Mouse (Mus musculus) liver, embryonic 11.5 days (tissue): ENCODE data around the gene Prkrip1. TPM values are rescaled to one million over a fixed set of nuclear protein-coding genes. Genes with fewer than 3 reads are reported as not detected.

Experiments
- ATAC-seq: fragments of 200-750 bp; cut with Nextera tagmentation; replicated peaks from 2 replicates; pipeline ENCODE4 v1.8.0; 2017; ENCODE audit warnings: moderate number of reproducible peaks, mild to moderate bottlenecking, moderate TSS enrichment, moderate library complexity; ENCODE audit not compliant: low FRiP score
- DNase-seq: peaks from one replicate; pipeline ENCODE4 v3.0.0-alpha.2; 2017; ENCODE audit warnings: low spot score
- H3K27ac ChIP-seq: fragments of 300-500 bp; sonication (generic); 2 replicates; pipeline ENCODE4 v1.5.1; 2014; ENCODE audit warnings: mild to moderate bottlenecking, low read depth, low read length, control low read depth
- H3K27me3 ChIP-seq: fragments of 300-500 bp; sonication (generic); replicated peaks from 2 replicates; pipeline ENCODE4 v1.6.1; 2014; ENCODE audit warnings: low read length, mixed read lengths; ENCODE audit not compliant: control insufficient read depth, insufficient read depth
- H3K36me3 ChIP-seq: fragments of 300-500 bp; sonication (generic); 2 replicates; pipeline ENCODE4 v1.6.1; 2014; ENCODE audit warnings: mild to moderate bottlenecking, low read length, moderate library complexity, mixed read lengths; ENCODE audit not compliant: control insufficient read depth, insufficient read depth
- H3K4me1 ChIP-seq: fragments of 300-500 bp; sonication (generic); replicated peaks from 2 replicates; pipeline ENCODE4 v1.6.1; 2014; ENCODE audit warnings: low read length, mixed read lengths; ENCODE audit not compliant: control insufficient read depth, insufficient read depth
- H3K4me2 ChIP-seq: fragments of 300-500 bp; sonication (generic); 2 replicates; pipeline ENCODE4 v1.6.1; 2014; ENCODE audit warnings: mild to moderate bottlenecking, control low read depth, moderate library complexity
- H3K4me3 ChIP-seq: fragments of 300-500 bp; sonication (generic); 2 replicates; pipeline ENCODE4 v1.5.1; 2014; ENCODE audit warnings: low read depth, low read length, control low read depth
- H3K9ac ChIP-seq: fragments of 300-500 bp; sonication (generic); 2 replicates; pipeline ENCODE4 v1.6.1; 2014; ENCODE audit warnings: low read depth, low read length, control low read depth
- H3K9me3 ChIP-seq: fragments of 300-500 bp; sonication (generic); 2 replicates; pipeline ENCODE4 v1.6.1; 2016; ENCODE audit warnings: low read length, inconsistent platforms, mixed read lengths; ENCODE audit not compliant: control insufficient read depth
- WGBS: fragments of 180-500 bp; shearing (Covaris S2); extraction: QIAGEN DNeasy Blood & Tissue Kit; methylation state at CpG from one replicate; pipeline ENCODE4 v1.1.7; 2014; 5-methylcytosine and 5-hydroxymethylcytosine counted together
- polyA plus RNA-seq: library from polyadenylated mRNA; unstranded; fragments of >200 nt; fragmentation: Nextera tagmentation; extraction: Ambion mirVana; gene quantifications from 2 replicates; pipeline ENCODE4 v1.2.1, GENCODE M21; 2014

Prkrip1 gene
- polyA plus RNA-seq, 1 experiment from 2014 or later = 65.5 TPM

GRCm38 (mm10) chr5:136240381-136240780, 41.6 kb upstream of the Prkrip1 start:
- Histone ChIP-seq H3K27ac (no peak overlapping the region), H3K9me3 (no peaks in the 10 kb centered on the region), H3K4me1 (peaks cover 5% of the 10 kb centered on the region; the same call in 1 of the 2 replicates), H3K4me3 (no peak overlapping the region), H3K27me3 (peaks cover 20% of the 10 kb centered on the region), H3K4me2 (no peak overlapping the region), H3K9ac (no peak overlapping the region), H3K36me3 (no peaks in the 10 kb centered on the region)
- WGBS = 57% methylated on average over 1 of the region's 1 CpGs
- ATAC-seq = no peak
- no peak for DNase-seq

- no peak for DNase-seq
These were observed 38.8 kb upstream of the Prkrip1 start for GRCm38 (mm10) chr5:136237607-136238006.

GRCm38 (mm10) chr5:136236611-136237010, 37.8 kb upstream of the Prkrip1 start:
- Histone ChIP-seq H3K9me3 (no peaks in the 10 kb centered on the region), H3K4me2 (no peak overlapping the region), H3K4me1 (0 out of 2 replicates have a peak, but pooled peaks cover 7% of the 10 kb centered on the region), H3K27me3 (peaks cover 26% of the 10 kb centered on the region), H3K4me3 (no peak overlapping the region), H3K9ac (no peak overlapping the region), H3K27ac (no peak overlapping the region), H3K36me3 (no peaks in the 10 kb centered on the region)
- ATAC-seq (no peak), DNase-seq (no peak)
- 67% methylated on average over 5 of the region's 5 CpGs for WGBS

More at GRCm38 (mm10) chr5:136237607-136238006, 38.8 kb upstream of the Prkrip1 start:
- 0 out of 2 replicates have a peak, but pooled peaks cover 5% of the 10 kb centered on the region for H3K4me1 ChIP-seq
- H3K9me3 ChIP-seq = no peaks in the 10 kb centered on the region
- H3K27ac ChIP-seq = no peak overlapping the region
- H3K4me3 ChIP-seq = peak overlapping the region; percentile 10
- 2% methylated on average over 19 of the region's 19 CpGs for WGBS
- ATAC-seq = no peak
- H3K36me3 ChIP-seq = no peaks in the 10 kb centered on the region
- no peak overlapping the region for H3K9ac ChIP-seq
- peaks cover 18% of the 10 kb centered on the region for H3K27me3 ChIP-seq
- H3K4me2 ChIP-seq = peak overlapping the region; percentile 46

GRCm38 (mm10) chr5:136230348-136231035, 31.7 kb upstream of the Prkrip1 start:
- DNase-seq = no peak
- Histone ChIP-seq H3K4me3 (no peak overlapping the region), H3K4me1 (0 out of 2 replicates have a peak, but pooled peaks cover 2% of the 10 kb centered on the region), H3K9me3 (no peaks in the 10 kb centered on the region), H3K9ac (no peak overlapping the region), H3K36me3 (no peaks in the 10 kb centered on the region; the same call in 1 of the 2 replicates), H3K4me2 (no peak overlapping the region), H3K27ac (no peak overlapping the region), H3K27me3 (peaks cover 19% of the 10 kb centered on the region)
- ATAC-seq = no peak
- 63% methylated on average over 4 of the region's 4 CpGs for WGBS

GRCm38 (mm10) chr5:136226246-136226876, 27.6 kb upstream of the Prkrip1 start:
- Histone ChIP-seq H3K27me3 (peaks cover 3% of the 10 kb centered on the region; the same call in 1 of the 2 replicates), H3K9ac (no peak overlapping the region), H3K9me3 (no peaks in the 10 kb centered on the region), H3K4me1 (no peaks in the 10 kb centered on the region), H3K36me3 (peaks cover 3% of the 10 kb centered on the region; the same call in 1 of the 2 replicates), H3K4me2 (no peak overlapping the region), H3K4me3 (no peak overlapping the region), H3K27ac (no peak overlapping the region)
- WGBS = 46% methylated on average over 7 of the region's 7 CpGs
- no peak for DNase-seq
- no peak for ATAC-seq

- no peak for DNase-seq
- ATAC-seq = no peak
- no peaks in the 10 kb centered on the region for H3K9me3 ChIP-seq
- H3K9ac ChIP-seq = no peak overlapping the region
- H3K27me3 ChIP-seq = no peaks in the 10 kb centered on the region
- peaks cover 4% of the 10 kb centered on the region for H3K4me1 ChIP-seq
- WGBS = 76% methylated on average over 12 of the region's 12 CpGs
- no peak overlapping the region for H3K4me2 ChIP-seq
- no peak overlapping the region for H3K4me3 ChIP-seq
- no peaks in the 10 kb centered on the region for H3K36me3 ChIP-seq
- H3K27ac ChIP-seq = no peak overlapping the region
These were observed 19.8 kb upstream of the Prkrip1 start for GRCm38 (mm10) chr5:136218585-136218984.

- H3K4me1 ChIP-seq = peaks cover 4% of the 10 kb centered on the region
- no peaks in the 10 kb centered on the region for H3K36me3 ChIP-seq
- H3K9me3 ChIP-seq = no peaks in the 10 kb centered on the region
- DNase-seq (no peak), ATAC-seq (no peak)
- no peak overlapping the region for H3K4me3 ChIP-seq
- no peaks in the 10 kb centered on the region for H3K27me3 ChIP-seq
- H3K9ac ChIP-seq = no peak overlapping the region
- 40% methylated on average over 4 of the region's 4 CpGs for WGBS
- no peak overlapping the region for H3K27ac ChIP-seq
- no peak overlapping the region for H3K4me2 ChIP-seq
These were observed 19.2 kb upstream of the Prkrip1 start for GRCm38 (mm10) chr5:136217932-136218381.

GRCm38 (mm10) chr5:136217004-136217665, 18.4 kb upstream of the Prkrip1 start:
- no peak for ATAC-seq
- Histone ChIP-seq H3K27ac (no peak overlapping the region), H3K4me1 (peaks cover 4% of the 10 kb centered on the region), H3K9me3 (no peaks in the 10 kb centered on the region), H3K27me3 (no peaks in the 10 kb centered on the region), H3K9ac (no peak overlapping the region), H3K36me3 (no peaks in the 10 kb centered on the region), H3K4me3 (no peak overlapping the region), H3K4me2 (no peak overlapping the region)
- 71% methylated on average over 18 of the region's 18 CpGs for WGBS
- no peak for DNase-seq
